Mouse (Mus musculus): ENCODE results near the gene Nbr1.

The Nbr1 gene

DNA sequence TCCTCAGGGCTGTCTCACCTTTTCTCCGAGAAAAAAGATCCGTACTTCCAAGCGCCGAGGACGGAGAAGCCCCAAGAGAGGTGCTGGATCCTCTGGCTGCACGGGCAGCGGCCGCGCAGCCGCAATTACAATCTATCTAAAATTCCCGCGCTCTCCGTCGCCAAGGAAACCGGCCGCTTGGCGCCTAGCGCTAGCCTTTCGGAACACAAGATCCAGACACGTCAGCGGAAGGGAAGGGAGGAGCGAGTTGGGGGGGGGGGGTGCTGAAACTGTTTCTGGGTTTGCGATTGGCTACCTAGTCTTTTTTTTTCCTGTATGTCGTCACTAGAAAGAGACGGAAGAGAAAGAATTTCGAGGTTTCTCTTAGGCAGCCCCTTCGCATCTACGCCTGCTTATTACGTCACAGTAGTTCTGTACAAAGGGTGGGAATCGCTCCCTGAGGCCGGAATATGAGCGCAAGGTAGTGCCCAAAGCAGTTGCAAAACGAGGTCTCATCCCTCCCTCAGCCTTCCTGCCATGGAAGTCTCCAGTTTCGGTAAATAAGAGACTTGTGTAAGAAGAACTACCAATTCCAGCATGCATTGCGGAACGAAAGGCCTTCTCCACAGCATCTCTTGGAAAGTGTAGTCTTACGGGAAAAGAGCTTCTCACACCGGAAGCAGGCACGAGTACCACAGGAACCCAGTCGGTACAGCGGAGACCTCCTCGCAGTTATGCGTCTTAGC lies at the start of gene Nbr1, which contains the start of gene Brca1:
TSS of gene Nbr1 (plus strand) at position 399 of the 725 bp plus-strand sequence.
TSS of gene Brca1 (minus strand) at position 205 of the 725 bp plus-strand sequence.
- DNase-seq, result peak; percentile 88 to 90

DNA sequence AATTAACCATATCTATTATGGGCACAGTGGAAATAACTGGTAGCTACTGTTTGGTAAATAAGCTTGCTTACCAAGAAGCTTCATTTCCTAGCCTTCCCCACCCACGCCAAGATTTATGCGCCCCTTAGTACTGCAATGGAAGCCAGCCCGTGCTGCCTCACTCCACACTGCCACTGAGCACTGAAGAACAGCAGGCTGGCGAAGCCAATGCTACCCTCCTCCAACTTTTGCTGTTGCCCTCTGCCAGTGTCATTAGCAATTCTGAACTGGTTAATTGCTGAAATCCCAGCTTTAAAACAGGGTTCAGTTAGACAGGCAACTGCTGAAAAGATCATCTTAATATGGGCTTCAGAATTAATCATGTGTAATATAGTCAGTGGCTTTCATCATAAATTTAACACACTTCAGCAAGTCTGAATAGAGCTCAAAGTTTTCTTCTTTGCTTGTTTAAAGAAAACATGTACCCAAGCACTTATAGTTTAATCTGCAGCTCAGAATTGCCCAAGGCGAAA lies 45.6 kb upstream of the Nbr1 start:
- DNase-seq, result no peak

DNA sequence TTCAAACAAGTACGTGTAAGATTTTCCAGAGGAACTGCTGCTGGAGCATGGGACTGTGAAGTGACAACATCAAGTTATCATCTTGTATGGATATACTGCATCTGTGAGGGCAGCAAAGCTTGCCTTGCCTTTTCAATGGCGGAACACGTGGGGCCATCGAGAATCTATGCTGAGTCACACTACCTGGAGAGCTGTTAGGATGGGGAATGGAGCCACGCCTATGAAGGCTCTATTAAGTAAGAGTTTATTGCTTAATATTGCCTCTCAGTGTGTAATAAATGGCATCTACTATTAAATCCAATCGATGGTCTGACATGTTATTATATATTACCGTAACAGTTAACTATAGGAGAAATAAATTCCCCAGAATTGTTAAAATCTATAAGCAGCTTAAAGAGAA lies 44.9 kb upstream of the Nbr1 start:
- no peak for DNase-seq

DNA sequence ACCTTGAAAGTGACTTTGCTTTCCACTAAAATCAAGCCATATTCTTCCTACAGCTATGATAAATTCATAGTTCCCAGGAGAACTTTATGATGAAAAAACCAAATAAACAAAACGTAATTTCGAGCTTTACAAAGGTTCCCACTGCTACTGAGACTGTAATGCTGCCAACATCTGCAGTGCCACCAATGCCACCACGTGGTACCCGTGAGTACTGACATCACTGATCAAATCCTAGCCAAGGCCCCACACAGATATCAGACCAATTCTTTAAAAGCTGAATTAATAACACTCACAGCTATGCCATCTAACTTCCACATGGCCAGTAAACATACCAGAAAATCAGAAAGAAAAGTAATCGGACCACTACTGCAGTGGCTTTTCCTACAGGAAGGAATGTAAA lies 33.0 kb upstream of the Nbr1 start:
- no peak for DNase-seq

DNA sequence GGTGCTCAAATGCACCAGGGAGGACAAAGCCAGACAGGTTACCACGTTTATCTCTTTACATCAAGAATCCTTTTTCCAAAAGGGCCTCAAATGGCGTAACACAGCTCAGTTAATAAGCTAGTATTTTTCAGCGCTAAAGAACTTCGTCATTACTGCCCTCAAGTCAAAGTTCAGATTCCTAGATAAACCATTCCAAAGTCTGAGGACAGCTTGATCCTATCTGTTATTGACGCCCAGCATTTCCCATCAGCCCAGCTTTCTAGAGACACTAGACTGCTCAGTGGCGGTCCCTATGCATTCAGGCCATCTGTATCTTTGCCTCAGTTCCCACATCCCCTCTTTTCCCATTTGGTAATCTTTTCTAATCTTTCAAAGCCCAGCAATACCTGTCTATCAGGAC lies 32.6 kb upstream of the Nbr1 start:
- no peak for DNase-seq

DNA sequence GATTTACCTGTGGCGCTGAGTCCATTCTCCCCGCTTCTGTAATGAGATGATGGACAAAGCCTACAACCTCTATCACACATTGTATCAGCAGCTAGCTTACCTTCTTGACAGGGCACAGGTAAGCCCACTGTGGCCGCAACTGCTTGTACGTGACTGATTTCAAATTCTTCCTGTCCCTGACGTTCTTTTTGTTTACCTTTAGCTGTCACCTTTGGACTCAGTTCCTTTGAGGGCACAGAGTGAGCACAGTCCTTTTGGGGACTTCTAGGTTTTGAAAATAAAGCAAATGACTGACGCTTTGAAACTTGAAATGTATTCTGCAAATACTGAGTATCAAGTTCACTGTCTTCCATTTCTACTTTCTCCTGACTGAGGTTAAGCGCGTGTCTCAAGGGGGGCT lies 27.5 kb upstream of the Nbr1 start:
- DNase-seq, result no peak

DNA sequence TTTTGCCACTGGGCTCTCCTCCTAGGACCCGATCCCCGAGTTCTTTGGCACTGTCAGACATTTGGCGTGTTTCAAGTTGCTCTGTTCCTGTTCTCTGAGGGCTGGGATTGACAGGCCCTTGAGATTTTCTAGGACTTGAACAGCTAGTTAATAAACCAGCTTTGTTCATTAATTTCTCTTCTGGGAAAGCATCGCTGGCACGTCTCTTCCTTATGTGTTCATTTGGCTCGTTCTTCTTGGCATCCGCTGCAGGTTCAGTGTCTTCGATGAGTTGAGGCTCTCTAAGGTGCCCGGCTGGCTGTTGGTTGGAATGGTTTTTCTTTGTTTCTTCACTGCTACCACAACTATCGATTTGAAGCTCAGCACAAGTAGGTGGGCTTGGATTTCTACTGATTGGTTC lies 26.9 kb upstream of the Nbr1 start:
- no peak for DNase-seq

DNA sequence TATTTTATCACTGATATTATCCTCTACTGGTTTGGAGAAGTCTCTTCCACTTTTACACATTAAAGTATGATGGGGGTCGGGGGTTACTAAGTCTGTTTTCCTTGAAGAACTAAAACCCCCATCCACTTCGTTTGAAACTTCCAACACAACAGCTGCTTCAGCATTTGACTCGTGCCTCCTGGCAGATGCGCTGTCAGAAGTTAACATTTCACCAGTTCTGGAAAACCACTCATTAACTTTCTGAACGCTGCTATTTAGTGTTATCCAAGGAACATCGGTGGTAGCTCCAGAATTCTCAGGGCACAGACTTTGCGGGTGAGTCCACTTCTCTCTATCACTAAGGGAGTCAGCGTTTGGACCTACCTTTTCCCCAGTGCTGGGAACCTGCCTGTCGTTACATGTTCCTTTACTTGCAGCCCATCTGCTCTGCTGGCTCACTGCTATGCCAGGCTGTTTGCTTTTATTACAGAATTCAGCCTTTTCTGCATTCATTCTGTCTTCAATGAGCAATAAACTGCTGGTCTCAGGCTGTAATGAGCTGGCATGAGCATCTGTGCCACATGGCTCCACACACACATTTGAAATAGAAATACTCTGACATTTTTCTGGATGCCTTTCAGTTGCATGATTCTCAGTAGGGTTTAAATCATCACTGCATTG lies 25.9 kb upstream of the Nbr1 start:
- no peak for DNase-seq

DNA sequence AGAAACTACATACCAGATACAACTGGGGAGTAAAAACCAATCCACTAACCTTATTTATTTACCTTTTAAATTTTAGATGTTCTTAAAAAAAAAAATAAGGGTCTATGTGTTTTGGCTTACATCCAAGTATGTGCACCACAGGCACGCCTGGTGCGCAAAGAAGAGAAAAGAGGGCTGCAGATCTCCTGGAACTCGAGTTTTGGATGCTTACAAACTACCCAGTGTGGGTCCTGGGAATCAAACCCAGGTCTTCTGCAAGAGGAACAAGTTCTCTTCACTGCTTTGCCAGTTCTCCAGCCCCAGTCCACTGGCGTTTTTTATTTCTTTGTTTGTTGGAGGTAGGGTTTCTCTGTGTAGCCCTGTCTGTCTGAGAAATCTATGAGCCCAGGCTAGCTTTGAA lies 25.3 kb upstream of the Nbr1 start:
- DNase-seq, result no peak

DNA sequence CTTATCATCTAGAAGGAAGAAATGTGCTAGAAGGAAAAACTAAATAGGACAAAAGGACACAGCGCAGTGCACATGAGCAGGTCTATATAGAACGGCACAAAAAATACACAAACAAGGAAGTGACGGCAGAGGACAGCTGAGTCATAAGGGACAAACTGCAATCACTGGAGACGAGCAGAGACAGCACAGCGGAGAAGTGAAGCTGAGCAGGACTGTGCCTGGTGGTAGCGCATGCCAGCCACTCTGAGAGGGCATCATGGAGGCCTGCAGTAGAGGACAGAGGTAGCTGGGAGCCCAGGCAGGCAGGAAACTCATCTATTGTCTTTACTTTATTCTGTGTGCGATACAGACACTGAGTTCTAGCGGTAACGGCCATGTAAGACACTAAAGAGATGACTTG lies 8.4 kb upstream of the Nbr1 start:
- no peak for DNase-seq

DNA sequence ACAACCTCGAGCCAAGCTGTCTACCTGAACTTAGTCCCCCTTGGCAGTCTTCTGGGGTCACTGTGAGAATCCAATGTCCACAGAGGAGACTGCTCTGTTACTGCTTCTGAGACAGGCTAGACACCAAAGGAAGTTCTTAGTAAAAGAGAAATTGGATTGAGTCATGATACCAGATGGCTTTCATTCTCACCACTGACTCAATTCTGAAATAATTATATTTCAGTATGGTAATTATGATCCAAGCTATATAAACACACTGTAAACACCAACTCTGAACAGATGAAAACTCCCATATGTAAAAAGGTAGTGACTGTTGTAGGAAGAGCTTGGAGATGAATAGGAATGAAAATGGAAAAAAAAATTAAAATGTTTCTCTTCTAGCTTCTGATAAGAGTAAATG lies 7.8 kb upstream of the Nbr1 start:
- DNase-seq, result no peak

DNA sequence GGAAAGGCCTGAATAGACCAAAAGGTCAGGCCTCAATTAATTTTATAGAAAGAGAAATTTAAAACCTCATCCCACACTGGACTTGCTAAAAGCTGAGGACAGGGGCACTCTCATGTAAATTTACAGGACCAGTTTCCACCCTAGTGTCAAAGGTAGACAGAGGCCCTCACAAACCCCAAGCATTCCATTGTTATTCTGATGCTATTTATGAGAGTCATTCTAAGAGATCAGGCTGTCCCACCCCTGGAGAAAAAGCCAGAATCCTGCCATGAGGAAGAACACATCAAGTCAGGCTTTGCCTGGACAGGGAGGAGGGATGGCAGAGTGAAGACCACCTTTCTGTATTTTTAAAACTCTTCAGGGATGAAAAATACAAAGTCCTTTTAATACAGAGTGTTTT lies 3.4 kb upstream of the Nbr1 start:
- no peak for DNase-seq

DNA sequence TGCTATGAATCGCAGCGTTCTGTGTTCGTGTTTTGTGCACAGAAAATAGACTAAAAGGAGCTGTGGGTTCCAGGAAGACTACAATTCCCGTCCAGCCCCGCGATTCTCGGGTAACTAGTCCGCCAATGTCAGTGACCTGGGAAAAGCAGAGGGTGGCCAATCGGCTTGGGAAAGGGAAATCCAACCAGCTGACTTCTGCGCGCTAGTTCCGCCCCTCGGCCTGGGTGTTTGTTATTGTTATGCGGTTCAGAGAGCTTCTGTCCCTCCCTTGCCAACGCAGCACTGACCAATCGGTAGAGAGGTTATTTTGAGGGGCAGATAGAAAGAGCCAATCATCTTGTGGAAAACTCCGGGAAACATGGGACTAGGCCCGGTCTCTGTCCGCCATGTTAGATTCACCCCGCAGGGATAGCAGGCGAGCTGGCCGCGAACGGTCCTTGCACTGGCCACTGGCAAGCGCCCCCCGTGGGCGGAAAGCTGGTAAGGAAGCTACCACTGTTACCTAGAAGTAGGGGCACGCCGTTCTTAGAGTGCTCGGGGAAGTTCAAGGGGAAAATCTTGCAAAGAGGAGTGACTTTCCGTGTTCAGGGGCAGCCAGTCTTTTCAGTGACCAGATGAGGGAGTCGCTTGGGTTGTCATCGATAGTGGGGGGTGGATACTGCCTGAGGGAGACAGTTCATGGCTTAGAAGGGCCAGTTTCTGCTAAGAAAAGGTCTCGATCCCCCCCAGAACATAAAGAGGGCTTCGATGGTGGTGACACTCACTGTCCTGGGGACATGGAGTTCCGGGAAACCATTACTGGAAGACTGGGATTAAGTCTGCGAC lies 739 bp downstream of the Nbr1 start:
- peak; percentile 94 to 99 for DNase-seq

DNA sequence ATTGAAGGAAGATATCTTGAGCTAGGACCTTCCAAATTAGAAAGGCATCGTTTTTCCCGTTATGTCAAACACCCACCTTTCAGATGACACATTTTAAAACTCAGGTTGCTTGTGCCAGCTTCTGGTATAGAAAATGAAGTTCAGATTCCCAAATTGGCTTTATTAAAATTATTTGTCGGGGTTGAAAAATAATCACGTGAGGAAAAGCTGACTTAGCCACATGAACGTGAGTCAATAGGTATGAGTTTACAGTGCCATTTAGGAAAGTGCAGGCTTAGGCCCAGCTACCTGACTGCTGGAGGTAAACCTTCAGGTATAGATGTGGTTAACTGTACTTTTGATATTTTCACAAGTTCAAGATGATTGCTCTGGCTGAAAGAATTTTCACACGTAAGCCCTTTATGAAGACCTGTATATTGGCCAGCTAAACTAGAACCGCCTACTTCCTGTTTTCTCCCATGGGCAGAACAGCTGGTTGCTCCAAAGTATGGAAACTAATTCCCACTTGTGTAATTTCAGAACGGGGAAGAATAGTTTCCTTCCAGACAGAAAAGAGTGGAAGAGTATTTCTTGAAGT lies 1.5 kb downstream of the Nbr1 start:
- DNase-seq, result no peak

DNA sequence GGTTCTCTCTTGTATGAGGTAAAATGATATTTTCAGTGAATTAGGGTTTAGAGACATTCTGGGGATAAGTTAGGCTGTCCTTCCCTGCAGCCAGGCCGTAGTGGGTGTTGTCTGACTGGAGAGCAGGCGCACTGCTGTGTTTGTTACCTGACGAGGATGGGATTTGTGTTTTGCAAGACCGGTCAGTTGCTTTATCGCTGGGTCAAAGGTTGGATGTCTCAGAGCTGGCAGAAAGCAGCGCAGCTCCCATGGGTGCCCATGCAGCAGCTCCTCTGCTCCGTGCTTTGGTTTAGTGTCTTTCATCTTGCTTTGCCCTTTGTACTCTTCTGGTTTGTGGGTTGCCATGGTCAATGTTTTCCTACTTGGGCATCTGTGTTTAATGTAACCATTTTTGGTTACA lies 4.6 kb downstream of the Nbr1 start:
- DNase-seq, result no peak

DNA sequence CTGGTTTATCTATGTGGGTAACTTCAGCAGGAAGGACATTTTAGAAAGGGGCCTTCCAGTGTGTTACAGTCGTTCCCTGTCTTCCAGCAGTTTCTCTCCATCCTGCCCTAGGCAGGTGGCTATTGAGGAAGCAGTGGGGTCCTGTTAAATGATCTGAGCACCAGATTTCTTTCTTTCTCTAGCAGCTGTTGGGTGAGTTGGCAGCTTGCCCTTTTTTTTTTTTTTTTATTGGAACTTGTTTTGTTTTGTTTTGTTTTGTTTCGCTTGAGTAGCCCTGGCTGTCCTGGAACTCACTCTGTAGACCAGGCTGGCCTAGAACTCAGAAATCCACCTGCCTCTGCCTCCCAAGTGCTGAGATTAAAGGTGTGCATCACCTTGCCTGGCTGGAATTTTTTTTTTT lies 5.0 kb downstream of the Nbr1 start:
- no peak for DNase-seq

DNA sequence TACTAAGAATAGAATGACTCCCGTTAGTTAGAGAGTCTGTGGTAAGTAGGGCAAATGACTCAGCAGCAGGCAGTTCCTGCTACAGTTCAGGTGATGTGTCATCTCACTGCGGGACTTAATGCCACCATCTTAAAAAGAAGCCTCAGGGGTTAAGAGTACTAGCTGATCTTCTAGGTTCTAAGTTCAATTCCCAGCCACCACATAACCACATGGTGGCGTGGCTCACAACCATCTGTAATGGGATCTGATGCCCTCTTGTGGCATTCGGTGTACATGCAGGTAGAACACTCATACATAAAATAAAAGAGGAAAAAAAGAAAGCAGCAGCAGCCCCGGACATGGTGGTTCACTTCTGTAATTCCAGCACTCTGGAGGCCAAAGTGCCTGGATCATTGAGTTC lies 10.4 kb downstream of the Nbr1 start:
- peak; percentile 37 to 38 for DNase-seq

DNA sequence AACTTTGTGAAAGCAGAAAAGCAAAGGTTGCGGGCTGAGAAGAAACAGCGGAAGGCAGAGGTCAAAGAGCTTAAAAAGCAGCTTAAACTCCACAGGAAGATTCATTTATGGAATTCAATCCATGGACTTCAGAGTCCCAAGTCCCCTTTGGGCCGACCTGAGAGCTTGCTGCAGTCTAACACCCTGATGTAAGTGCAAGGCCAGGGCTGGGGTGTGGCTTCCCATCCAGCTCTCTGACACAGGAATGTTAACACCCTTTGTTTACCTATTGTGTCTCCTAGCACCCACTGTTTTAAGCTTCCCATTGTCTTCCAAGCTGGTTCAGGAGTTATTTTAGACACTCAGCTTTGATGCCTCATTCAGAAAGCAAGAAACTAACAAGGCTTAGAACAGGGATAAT lies 16.5 kb downstream of the Nbr1 start:
- no peak for DNase-seq

DNA sequence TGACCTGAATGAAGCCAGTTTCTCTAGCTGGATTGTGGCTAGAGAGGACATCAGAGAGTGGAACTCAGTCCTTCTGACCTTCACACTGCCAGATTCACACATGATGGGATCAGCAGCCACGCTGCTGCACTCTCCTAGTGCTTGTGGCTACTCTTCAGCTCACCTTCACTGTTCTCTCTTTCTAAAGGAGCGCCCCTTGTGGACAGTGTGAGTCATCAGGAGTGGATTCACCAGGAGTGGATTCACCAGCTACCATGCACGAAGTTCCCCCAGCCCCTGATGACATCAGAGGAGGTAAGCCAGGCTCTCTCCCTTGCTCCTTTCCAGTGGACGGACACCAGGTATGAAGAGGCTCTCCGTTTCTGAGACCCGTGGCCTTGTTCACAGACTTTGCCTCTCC lies 24.2 kb downstream of the Nbr1 start:
- DNase-seq, result no peak

DNA sequence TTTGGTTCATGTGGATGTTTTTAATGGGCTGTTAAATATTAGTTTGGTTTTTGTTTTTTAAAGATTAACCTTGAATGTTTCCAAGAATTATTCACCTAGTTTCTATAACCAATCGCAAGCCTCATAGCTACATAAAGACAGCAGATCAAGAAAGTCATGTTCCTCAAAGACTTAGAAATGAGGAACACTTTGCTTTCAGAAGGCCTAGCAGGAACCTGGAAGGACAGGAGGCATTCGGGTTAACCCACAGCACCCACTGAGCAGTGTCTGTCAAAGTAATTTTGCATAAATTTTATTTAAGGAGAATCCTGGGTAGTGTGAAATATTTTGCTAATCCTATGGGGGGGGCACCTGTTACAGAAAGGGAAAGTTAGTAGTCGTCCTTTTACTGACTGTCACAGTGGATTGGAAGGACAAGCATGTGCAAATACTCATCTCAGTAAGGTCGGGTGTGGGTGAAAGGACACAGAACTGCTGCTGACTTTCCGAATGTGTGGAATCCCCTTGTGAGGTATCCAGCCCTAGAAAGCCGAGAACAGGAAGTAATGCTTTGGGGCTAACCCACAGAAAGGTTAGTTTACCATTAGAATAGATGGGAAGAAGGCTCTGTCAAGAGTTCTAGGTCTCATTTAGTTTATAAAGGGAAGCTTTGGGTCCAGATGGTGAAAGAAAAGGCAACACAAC lies 29.3 kb downstream of the Nbr1 start:
- DNase-seq, result no peak

DNA sequence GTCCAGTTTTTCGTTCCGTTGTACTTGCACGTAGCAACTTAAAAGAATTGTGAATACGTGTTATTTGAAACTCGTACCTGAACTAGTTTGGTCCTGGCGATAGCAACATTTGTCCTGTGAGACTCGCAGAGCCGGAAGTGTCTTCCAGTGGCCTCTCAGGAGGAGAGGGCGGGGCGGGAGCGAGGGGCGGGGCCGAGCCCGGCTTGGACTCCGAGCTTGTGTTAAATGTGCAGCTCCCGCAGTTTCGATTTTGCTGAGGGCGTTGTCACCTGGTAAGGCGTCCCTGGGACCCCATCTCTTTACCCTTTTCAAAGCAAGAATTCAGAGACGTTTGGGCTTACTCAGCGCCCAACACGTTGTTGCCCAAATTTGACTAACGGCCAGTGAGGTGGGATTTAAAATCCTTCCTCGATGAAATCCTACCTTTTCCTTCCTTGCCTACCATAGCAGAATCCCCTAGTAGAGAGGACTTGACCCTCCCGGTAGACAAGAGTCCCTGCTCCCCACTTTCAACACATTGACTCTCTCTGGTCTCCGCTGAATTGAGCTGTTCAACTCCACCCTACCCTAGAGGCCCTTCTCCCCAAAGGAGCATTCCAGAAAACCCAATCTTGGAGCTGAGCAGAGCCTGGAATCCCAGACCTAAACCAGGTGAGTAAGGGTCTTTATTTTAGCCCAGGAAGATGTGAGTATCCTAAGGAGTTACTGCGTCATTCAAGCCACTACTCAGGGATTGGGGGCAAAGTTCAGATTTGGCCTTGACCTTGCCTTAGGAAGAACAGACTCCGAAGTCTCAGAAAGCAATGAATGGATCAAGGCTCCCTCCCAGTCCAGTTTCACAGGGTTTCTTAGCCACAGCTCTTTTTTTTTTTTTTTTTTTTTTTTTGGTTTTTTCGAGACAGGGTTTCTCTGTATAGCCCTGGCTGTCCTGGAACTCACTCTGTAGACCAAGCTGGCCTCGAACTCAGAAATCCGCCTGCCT lies 30.4 kb downstream of the Nbr1 start, which contains the start of gene Tmem106a:
TSS of gene Tmem106a (plus strand) at position 189 of the 982 bp plus-strand sequence.
- peak in 1 of 2 experiments; percentile 9 for DNase-seq
